Mouse (Mus musculus): ENCODE measurements around the gene Srarp. TPM values are rescaled to one million over a fixed set of nuclear protein-coding genes. Genes with fewer than 3 reads are reported as not detected.

The Srarp gene
- not detected for polyA plus RNA-seq (2017; shearing (Covaris generic))

DNA sequence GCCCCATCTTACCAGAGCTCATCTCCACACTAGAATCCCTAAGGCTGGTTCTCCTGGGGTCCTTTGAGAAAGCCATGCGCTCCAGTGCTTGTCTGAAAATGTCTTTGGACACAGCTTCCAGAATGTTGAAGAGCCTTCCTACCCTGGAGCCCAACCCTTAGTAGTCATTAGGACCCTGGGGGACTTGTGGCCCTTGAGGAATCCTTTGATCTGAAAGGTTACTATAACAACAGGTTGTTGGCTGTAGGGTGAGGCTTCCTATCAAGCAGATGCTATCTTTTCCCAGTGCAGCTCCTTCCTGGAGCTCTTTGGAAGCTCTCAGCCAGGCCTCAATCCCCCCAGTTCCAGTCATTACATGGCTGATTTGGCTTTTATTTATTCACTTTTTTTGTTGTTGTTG, at the start of gene Srarp:
Gene Srarp, minus strand, starts transcription at position 132 of the 400 bp plus-strand sequence.

GRCm38 (mm10) chr4:141444451-141445327, 8.8 kb upstream of the Srarp start, which contains the start of gene Zbtb17:
Gene Zbtb17, plus strand, starts transcription at chr4:141444654.

GRCm38 (mm10) chr4:141420192-141420829, 15.6 kb downstream of the Srarp start, which contains the start of gene Hspb7:
Gene Hspb7, plus strand, starts transcription at chr4:141420779.

DNA sequence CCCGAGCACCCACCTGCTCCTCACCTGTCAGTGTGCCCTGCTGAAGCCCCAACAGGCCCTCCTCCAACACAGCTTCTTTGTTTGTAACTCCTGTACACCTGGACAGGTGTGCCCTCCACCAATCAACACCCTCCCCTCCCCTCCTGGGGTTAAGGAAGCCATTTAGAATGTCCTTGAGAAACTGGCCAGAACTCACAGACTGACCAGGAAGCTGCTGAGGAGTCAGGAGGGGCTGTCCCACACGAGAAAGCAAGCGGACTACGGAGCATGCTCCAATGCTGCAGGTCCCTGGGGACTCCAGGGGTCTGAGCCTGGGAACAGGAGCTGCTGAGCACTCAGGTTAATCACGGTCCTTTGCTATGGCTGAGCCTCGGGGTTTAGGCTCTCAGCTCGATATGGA, 20.0 kb downstream of the Srarp start, which contains the start of gene Clcnkb:
Gene Clcnkb, minus strand, starts transcription at position 91 of the 400 bp plus-strand sequence.

GRCm38 (mm10) chr4:141398545-141398944, 37.4 kb downstream of the Srarp start, which contains the start of gene Clcnka:
Gene Clcnka, minus strand, starts transcription at chr4:141398724.

Other genes starting within 250 kb of the Srarp start
- 5.0 TPM for gene Rsg1, start 222.1 kb downstream of the Srarp start, polyA plus RNA-seq (2017; shearing (Covaris generic))
- not detected for gene Arhgef19, start 196.6 kb downstream of the Srarp start, polyA plus RNA-seq (2017; shearing (Covaris generic))
- not detected for gene Epha2, start 134.9 kb downstream of the Srarp start, polyA plus RNA-seq (2017; shearing (Covaris generic))
- gene Fam131c, start 67.9 kb downstream of the Srarp start, polyA plus RNA-seq (2017; shearing (Covaris generic)): not detected
- gene Clcnka, start 37.4 kb downstream of the Srarp start, polyA plus RNA-seq (2017; shearing (Covaris generic)): not detected
- not detected for gene Clcnkb, start 20.1 kb downstream of the Srarp start, polyA plus RNA-seq (2017; shearing (Covaris generic))
- gene Hspb7, start 15.3 kb downstream of the Srarp start, polyA plus RNA-seq (2017; shearing (Covaris generic)): not detected
- gene Zbtb17, start 8.5 kb upstream of the Srarp start, polyA plus RNA-seq (2017; shearing (Covaris generic)): 43.2 TPM
- gene Spen, start 102.5 kb upstream of the Srarp start, polyA plus RNA-seq (2017; shearing (Covaris generic)): 6.4 TPM
- 0.21 TPM for gene Fblim1, start 170.0 kb upstream of the Srarp start, polyA plus RNA-seq (2017; shearing (Covaris generic))
- gene Tmem82, start 182.5 kb upstream of the Srarp start, polyA plus RNA-seq (2017; shearing (Covaris generic)): 0.22 TPM
- not detected for gene Slc25a34, start 187.7 kb upstream of the Srarp start, polyA plus RNA-seq (2017; shearing (Covaris generic))
- gene Plekhm2, start 228.8 kb upstream of the Srarp start, polyA plus RNA-seq (2017; shearing (Covaris generic)): 4.9 TPM
- gene Rsc1a1, start 249.5 kb upstream of the Srarp start, polyA plus RNA-seq (2017; shearing (Covaris generic)): not detected